Mouse (Mus musculus): ENCODE results near the gene Dpp9.

DNA sequence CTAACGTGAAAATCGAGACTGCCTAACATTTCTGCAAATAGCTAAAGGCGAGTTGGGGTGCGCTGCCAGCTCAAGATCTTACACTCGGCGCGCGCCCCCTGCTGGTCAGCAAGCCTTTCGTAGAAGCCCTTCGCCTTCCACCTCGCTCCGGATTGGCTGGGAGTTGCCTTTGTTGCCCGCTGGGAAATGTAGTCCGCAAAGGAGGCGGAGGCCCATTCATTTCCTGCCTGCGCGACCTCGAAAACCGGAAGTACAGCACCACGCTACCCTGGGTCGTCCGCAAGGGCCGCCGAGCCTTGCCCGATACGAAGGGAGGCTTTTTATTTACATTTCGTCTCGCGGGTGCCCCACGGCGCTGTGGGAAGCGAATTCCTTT is 37.1 kb upstream of the Dpp9 start:
- TF ChIP-seq CTCF (IDR thresholded peaks at IDR 0.05) (peak; percentile 87), POLR2A (IDR thresholded peaks at IDR 0.05; ENCODE audit: insufficient read depth, low read depth, low read length) (no peak; the same call in 1 of the 2 replicates)

All from heart, adult 2 months (tissue).